Mouse (Mus musculus) olfactory bulb, adult 2 months (tissue): ENCODE results near the gene Zbtb32.

Experiments used
- CTCF ChIP-seq: fragments of 200-500 bp; IDR thresholded peaks from 2 replicates; pipeline ENCODE4 v1.5.1; 2012; ENCODE audit warnings: low read depth, mild to moderate bottlenecking, low read length, moderate library complexity; ENCODE audit not compliant: insufficient read depth
- POLR2A ChIP-seq: fragments of 200-500 bp; IDR thresholded peaks from 2 replicates; pipeline ENCODE4 v1.6.1; 2012; ENCODE audit warnings: mild to moderate bottlenecking, low read depth, low read length, moderate library complexity; ENCODE audit not compliant: insufficient read depth

GRCm38 (mm10) chr7:30596093-30596492 lies 2.6 kb downstream of the Zbtb32 start:
- TF ChIP-seq POLR2A (no peak), CTCF (no peak)
